Mouse (Mus musculus) skeletal muscle tissue, adult 2 months (tissue): Measurements from ENCODE around the gene Olfr13.
"Not testable (repeated sequence)": the region's sequence is repeated elsewhere in the genome, so short reads cannot be mapped to it uniquely, and the experiment has no call there.

ENCODE experiments used
- DNase-seq: peaks from one replicate; pipeline ENCODE4 v3.0.0-alpha.2; 2012; ENCODE audit warnings: low read depth, low spot score

The Olfr13 gene

GRCm38 (mm10) chr6:43171840-43172239, at the start of gene Olfr13:
TSS of gene Olfr13 (plus strand) at chr6:43172140.
- DNase-seq = no peak

- not testable (repeated sequence) for DNase-seq
These were observed 25.7 kb upstream of the Olfr13 start, which contains the start of gene Olfr237-ps1 for GRCm38 (mm10) chr6:43146267-43146666. TSS of gene Olfr237-ps1 (plus strand) at chr6:43146567.

GRCm38 (mm10) chr6:43159502-43159901, 12.4 kb upstream of the Olfr13 start:
- DNase-seq = no peak

GRCm38 (mm10) chr6:43162982-43163381, 9.0 kb upstream of the Olfr13 start, which contains the start of gene Olfr437:
TSS of gene Olfr437 (plus strand) at chr6:43163282.
- no peak for DNase-seq

GRCm38 (mm10) chr6:43167246-43167645, 4.7 kb upstream of the Olfr13 start:
- DNase-seq = no peak

- DNase-seq = no peak
These were observed 6.2 kb downstream of the Olfr13 start for GRCm38 (mm10) chr6:43178129-43178528.

GRCm38 (mm10) chr6:43178584-43179501, 6.9 kb downstream of the Olfr13 start:
- DNase-seq = no peak

GRCm38 (mm10) chr6:43190986-43191385, 19.0 kb downstream of the Olfr13 start:
- no peak for DNase-seq

GRCm38 (mm10) chr6:43196781-43197180, 24.8 kb downstream of the Olfr13 start, which contains the start of gene Olfr435:
TSS of gene Olfr435 (plus strand) at chr6:43197146.
- no peak for DNase-seq

- no peak for DNase-seq
These were observed 26.2 kb downstream of the Olfr13 start for GRCm38 (mm10) chr6:43198094-43198493.

GRCm38 (mm10) chr6:43202786-43203185, 30.8 kb downstream of the Olfr13 start:
- no peak for DNase-seq

- no peak for DNase-seq
These were observed 33.4 kb downstream of the Olfr13 start for GRCm38 (mm10) chr6:43205355-43205754.

GRCm38 (mm10) chr6:43212873-43213272, 40.9 kb downstream of the Olfr13 start, which contains the start of gene Olfr434:
TSS of gene Olfr434 (plus strand) at chr6:43213021.
- DNase-seq = not testable (repeated sequence)
